19 mouse cellular contexts compared by ENCODE assay signal in the genomic region with DNA sequence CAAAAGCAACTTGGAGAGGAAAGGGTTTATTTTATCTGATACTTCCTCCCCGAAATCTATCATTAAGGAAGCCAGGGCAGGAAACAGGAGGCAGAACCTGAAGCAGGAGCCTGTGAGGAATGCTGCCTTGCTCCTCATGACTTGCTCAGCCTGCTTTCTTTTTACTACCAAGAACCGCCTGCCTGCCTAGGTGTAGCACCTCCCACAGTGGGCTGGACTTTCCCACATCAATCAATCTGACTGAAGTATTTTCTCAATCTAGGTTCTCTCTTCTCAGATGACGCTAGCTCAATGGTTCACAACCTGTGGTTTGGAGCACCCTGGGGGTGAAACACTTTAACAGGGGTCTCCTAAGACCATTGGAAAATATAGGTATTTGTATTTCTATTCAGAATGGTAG.
"Had no signal": no experiment of that assay in that cellular context is flagged by ENCODE, and none has a peak within 500 bp of the region (broad histone marks: within the 10 kb centered on the region; RNA-seq: fewer than 3 reads in every experiment).

No protein-coding gene starts in this region.

- ATAC-seq: liver, embryonic 12.5 days; midbrain, embryonic 15.5 days had no signal

- H3K36me3 ChIP-seq: limb, embryonic 13.5 days; liver, embryonic 12.5 days; midbrain, embryonic 15.5 days; neural tube, embryonic 13.5 days; stomach, embryonic 15.5 days had no signal

- H3K9me3 ChIP-seq: limb, embryonic 13.5 days; liver, embryonic 12.5 days; megakaryocyte, embryonic 14.5 days; midbrain, embryonic 15.5 days; neural tube, embryonic 13.5 days; stomach, embryonic 15.5 days had no signal

- H3K27ac ChIP-seq: limb, embryonic 13.5 days; liver, embryonic 12.5 days; midbrain, embryonic 15.5 days; neural tube, embryonic 13.5 days; stomach, embryonic 15.5 days had no signal

- DNase-seq: kidney, adult 18-20 months; kidney, postnatal 25 days; layer of hippocampus, adult 9-11 months; layer of hippocampus, postnatal 36 days; left cerebral cortex, postnatal 4 days; lung, embryonic 14.5 days; lung, postnatal 10 days; lung, postnatal 4 days; retina, postnatal 1 day; right cerebral cortex, postnatal 4 days; spleen, adult 18-20 months; thymus, postnatal 36 days had no signal

- H3K27me3 ChIP-seq: limb, embryonic 13.5 days; liver, embryonic 12.5 days; midbrain, embryonic 15.5 days; neural tube, embryonic 13.5 days; stomach, embryonic 15.5 days had no signal

- H3K4me3 ChIP-seq: limb, embryonic 13.5 days; liver, embryonic 12.5 days; megakaryocyte, embryonic 14.5 days; midbrain, embryonic 15.5 days; neural tube, embryonic 13.5 days; stomach, embryonic 15.5 days had no signal

- H3K9ac ChIP-seq: limb, embryonic 13.5 days; liver, embryonic 12.5 days; lung, embryonic 14.5 days; midbrain, embryonic 15.5 days; neural tube, embryonic 13.5 days; stomach, embryonic 15.5 days had no signal

- H3K4me1 ChIP-seq: liver, embryonic 12.5 days; midbrain, embryonic 15.5 days; neural tube, embryonic 13.5 days; stomach, embryonic 15.5 days had no signal

- H3K4me2 ChIP-seq: limb, embryonic 13.5 days; liver, embryonic 12.5 days; lung, embryonic 14.5 days; midbrain, embryonic 11.5 days; midbrain, embryonic 15.5 days; neural tube, embryonic 13.5 days; stomach, embryonic 15.5 days had no signal
